Mouse (Mus musculus): ENCODE results near the gene Arfrp1. TPM values are rescaled to one million over a fixed set of nuclear protein-coding genes. Genes with fewer than 3 reads are reported as not detected.
A peak's percentile ranks its signal among the peaks of the same experiment; 100 is the strongest.

The Arfrp1 gene
- polyA plus RNA-seq, 1 experiment from 2014 or later, result 63.0 TPM

DNA sequence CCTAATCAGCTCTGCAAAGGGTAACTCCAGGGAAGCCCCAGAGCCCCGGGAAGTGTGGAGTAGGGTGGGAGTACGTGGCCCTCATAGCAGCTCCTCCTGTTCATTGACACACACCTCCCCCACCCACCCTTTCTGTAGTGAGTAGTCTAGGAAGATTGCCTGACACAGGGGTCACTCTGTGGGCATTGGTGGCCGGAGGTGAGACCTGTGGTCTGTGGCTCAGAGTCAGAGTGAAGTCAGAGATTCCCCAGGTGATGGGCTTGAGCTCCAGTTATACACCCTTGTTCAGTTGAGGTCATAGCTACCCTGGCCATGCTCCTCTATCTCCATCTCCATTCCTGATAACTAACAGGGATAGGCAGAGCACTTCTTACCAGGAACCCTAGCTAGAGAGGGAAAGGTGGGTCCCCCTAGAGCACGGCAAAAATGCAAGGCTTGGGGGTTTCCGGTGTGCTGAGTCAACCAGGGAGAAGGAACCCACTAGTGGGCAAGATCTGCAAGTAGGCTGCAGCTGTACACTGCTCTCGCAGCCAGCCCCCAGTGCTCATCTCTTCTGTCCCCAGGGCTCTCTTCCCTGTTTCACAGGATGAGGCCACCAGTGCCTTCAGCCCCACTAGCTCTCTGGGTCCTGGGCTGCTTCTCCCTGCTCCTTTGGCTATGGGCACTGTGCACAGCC is 16.6 kb upstream of the Arfrp1 start:
- no peak overlapping the region for H3K9ac ChIP-seq (ENCODE audit: low read length)
- H3K9me3 ChIP-seq (replicated peaks; ENCODE audit: control insufficient read depth, low read length), result no peaks in the 10 kb centered on the region
- WGBS, result 85% methylated on average over 6 of the region's 6 CpGs
- no peak overlapping the region for H3K27ac ChIP-seq (ENCODE audit: low read length)
- H3K4me1 ChIP-seq (ENCODE audit: control insufficient read depth, insufficient read depth, low read length), result peaks cover 10% of the 10 kb centered on the region
- H3K36me3 ChIP-seq (ENCODE audit: control insufficient read depth, insufficient read depth), result peaks cover 41% of the 10 kb centered on the region
- no peak overlapping the region for H3K4me3 ChIP-seq (ENCODE audit: low read length)
- H3K27me3 ChIP-seq (ENCODE audit: control insufficient read depth, insufficient read depth, low read length), result no peaks in the 10 kb centered on the region
- no peak overlapping the region for H3K4me2 ChIP-seq (ENCODE audit: low read depth, low read length)
- no peak for ATAC-seq (replicated peaks; ENCODE audit: extremely low read depth, insufficient read depth, low FRiP score)

DNA sequence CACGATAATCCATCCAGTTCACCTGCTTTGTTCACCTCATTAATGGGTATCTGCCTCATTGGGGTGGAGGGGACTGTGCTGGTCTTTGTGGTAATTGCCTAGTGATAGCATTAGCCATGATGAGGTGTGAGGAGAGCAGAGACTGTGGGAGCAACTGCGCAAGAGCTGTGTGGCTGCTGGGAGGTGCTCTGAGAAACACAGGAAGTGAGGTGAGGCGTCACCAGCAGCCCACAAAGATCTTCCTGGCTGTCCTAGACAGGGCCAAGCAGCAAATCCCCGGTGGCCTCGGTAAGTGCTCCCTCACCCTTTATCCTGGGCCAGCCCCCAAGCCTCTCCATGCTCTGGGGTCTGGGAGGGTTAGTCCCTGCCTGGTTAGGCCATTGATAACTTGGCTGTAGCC is 15.9 kb upstream of the Arfrp1 start:
- Histone ChIP-seq H3K4me1 (ENCODE audit: control insufficient read depth, insufficient read depth, low read length) (peaks cover 9% of the 10 kb centered on the region), H3K9ac (ENCODE audit: low read length) (no peak overlapping the region; the same call in 1 of the 2 replicates), H3K4me2 (ENCODE audit: low read depth, low read length) (no peak overlapping the region), H3K27ac (ENCODE audit: low read length) (no peak overlapping the region), H3K27me3 (ENCODE audit: control insufficient read depth, insufficient read depth, low read length) (no peaks in the 10 kb centered on the region), H3K36me3 (ENCODE audit: control insufficient read depth, insufficient read depth) (peaks cover 41% of the 10 kb centered on the region), H3K4me3 (ENCODE audit: low read length) (no peak overlapping the region), H3K9me3 (replicated peaks; ENCODE audit: control insufficient read depth, low read length) (no peaks in the 10 kb centered on the region)
- WGBS, result 78% methylated on average over 5 of the region's 5 CpGs
- no peak for ATAC-seq (replicated peaks; ENCODE audit: extremely low read depth, insufficient read depth, low FRiP score)

DNA sequence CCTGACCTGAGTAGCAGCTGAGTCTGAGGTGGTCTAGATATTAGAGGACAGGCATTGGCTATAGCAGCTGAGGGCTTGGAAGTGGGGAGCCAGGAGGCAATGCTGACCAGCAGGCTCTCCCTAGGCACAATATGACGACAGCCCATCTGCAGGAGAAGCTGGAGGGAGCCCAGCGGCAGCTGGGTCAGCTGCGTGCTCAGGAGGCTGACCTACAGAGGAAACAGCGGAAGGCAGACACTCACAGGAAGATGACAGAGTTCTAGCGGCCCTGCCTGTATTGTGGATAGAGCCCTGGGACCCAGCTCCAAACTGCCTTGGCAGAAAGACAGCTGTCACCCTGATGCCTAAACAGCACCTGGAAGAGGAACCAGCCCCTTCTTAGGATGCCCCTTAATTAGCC is 15.0 kb upstream of the Arfrp1 start:
- peaks cover 2% of the 10 kb centered on the region for H3K4me1 ChIP-seq (ENCODE audit: control insufficient read depth, insufficient read depth, low read length)
- no peaks in the 10 kb centered on the region for H3K9me3 ChIP-seq (replicated peaks; ENCODE audit: control insufficient read depth, low read length)
- H3K27ac ChIP-seq (ENCODE audit: low read length), result no peak overlapping the region
- no peak overlapping the region for H3K4me2 ChIP-seq (ENCODE audit: low read depth, low read length)
- no peak overlapping the region for H3K4me3 ChIP-seq (ENCODE audit: low read length)
- H3K9ac ChIP-seq (ENCODE audit: low read length), result no peak overlapping the region
- H3K36me3 ChIP-seq (ENCODE audit: control insufficient read depth, insufficient read depth), result peaks cover 41% of the 10 kb centered on the region
- H3K27me3 ChIP-seq (ENCODE audit: control insufficient read depth, insufficient read depth, low read length), result no peaks in the 10 kb centered on the region
- ATAC-seq (replicated peaks; ENCODE audit: extremely low read depth, insufficient read depth, low FRiP score), result no peak
- 73% methylated on average over 5 of the region's 5 CpGs for WGBS

DNA sequence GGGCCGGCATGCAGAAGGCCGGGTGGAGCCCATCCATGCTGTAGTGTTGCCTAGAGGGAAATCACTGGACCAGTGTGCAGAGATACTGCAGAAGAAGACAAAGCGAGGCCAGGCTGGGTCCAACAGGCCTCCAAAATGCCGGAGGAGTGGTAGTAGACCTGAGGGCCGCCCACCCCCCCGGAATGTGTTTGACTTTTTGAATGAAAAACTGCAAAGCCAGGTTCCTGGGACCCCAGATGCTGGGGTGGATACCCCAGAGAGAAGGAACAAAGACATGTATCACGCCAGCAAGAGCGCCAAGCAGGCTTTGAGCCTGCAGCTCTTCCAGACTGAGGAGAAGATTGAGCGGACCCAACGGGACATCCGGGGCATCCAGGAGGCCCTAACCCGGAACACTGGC is 14.6 kb upstream of the Arfrp1 start, which contains the start of gene Lime1:
Lime1 (plus strand) TSS at position 301 of the 400 bp plus-strand sequence.
- Histone ChIP-seq H3K36me3 (ENCODE audit: control insufficient read depth, insufficient read depth) (peaks cover 41% of the 10 kb centered on the region), H3K9ac (ENCODE audit: low read length) (no peak within 1 kb of the TSS)
- WGBS, result 91% methylated on average over 12 of the region's 12 CpGs

DNA sequence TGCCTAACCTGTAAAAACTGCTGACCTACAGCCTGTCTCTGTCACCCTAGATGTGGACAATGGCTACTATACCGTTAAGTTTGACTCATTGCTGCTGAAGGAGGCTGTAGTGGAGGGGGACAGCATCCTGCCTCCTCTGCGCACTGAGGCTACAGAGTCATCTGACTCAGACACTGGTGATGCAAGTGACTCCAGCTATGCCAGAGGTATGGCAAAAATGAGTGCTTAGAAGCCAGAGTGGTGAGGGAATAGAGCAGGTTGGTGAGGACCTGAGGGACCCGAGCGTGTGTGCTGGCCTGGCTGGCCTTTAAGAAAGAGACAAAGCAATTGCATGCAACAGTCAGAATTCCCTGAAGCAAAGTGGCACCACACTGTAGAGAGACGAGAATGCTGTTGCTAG is 13.5 kb upstream of the Arfrp1 start:
- no peak overlapping the region for H3K4me3 ChIP-seq (ENCODE audit: low read length)
- no peak for ATAC-seq (replicated peaks; ENCODE audit: extremely low read depth, insufficient read depth, low FRiP score)
- 88% methylated on average over 5 of the region's 5 CpGs for WGBS
- no peaks in the 10 kb centered on the region for H3K4me1 ChIP-seq (ENCODE audit: control insufficient read depth, insufficient read depth, low read length)
- no peak overlapping the region for H3K27ac ChIP-seq (ENCODE audit: low read length)
- no peak overlapping the region for H3K4me2 ChIP-seq (ENCODE audit: low read depth, low read length)
- H3K27me3 ChIP-seq (ENCODE audit: control insufficient read depth, insufficient read depth, low read length), result no peaks in the 10 kb centered on the region
- H3K36me3 ChIP-seq (ENCODE audit: control insufficient read depth, insufficient read depth), result peaks cover 35% of the 10 kb centered on the region
- no peaks in the 10 kb centered on the region for H3K9me3 ChIP-seq (replicated peaks; ENCODE audit: control insufficient read depth, low read length)
- H3K9ac ChIP-seq (ENCODE audit: low read length), result no peak overlapping the region

More for the DNA sequence above, 14.6 kb upstream of the Arfrp1 start, which contains the start of gene Lime1:
- H3K4me3 ChIP-seq (ENCODE audit: low read length), result no peak within 1 kb of the TSS
- no peaks in the 10 kb centered on the region for H3K4me1 ChIP-seq (ENCODE audit: control insufficient read depth, insufficient read depth, low read length)
- ATAC-seq (replicated peaks; ENCODE audit: extremely low read depth, insufficient read depth, low FRiP score), result no peak
- H3K27ac ChIP-seq (ENCODE audit: low read length), result no peak within 1 kb of the TSS
- H3K4me2 ChIP-seq (ENCODE audit: low read depth, low read length), result no peak within 1 kb of the TSS
- no peaks in the 10 kb centered on the region for H3K9me3 ChIP-seq (replicated peaks; ENCODE audit: control insufficient read depth, low read length)
- no peaks in the 10 kb centered on the region for H3K27me3 ChIP-seq (ENCODE audit: control insufficient read depth, insufficient read depth, low read length)

DNA sequence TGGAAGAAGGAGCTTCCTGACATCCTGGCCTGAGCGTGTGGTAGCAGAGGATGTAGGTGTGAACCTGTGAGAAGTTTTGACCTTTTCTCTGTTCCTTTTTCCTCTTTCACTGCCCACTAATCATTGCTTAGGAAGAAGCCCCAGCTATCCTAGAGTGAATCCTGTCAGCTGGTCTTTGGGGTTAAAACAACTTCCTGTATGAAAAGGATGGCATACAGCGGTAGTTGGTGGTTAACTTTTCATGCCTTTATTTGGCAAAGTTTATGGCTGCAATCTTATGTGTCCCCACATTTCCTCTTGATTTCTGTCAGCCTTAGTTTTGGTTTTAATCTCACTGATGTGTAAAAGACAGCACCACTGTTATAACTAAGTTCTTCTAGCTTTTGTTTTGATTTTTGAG is 12.0 kb upstream of the Arfrp1 start:
- Histone ChIP-seq H3K4me2 (ENCODE audit: low read depth, low read length) (no peak overlapping the region), H3K4me1 (ENCODE audit: control insufficient read depth, insufficient read depth, low read length) (no peaks in the 10 kb centered on the region), H3K9me3 (replicated peaks; ENCODE audit: control insufficient read depth, low read length) (no peaks in the 10 kb centered on the region), H3K4me3 (ENCODE audit: low read length) (no peak overlapping the region), H3K36me3 (ENCODE audit: control insufficient read depth, insufficient read depth) (peaks cover 22% of the 10 kb centered on the region), H3K27me3 (ENCODE audit: control insufficient read depth, insufficient read depth, low read length) (no peaks in the 10 kb centered on the region), H3K27ac (ENCODE audit: low read length) (no peak overlapping the region), H3K9ac (ENCODE audit: low read length) (no peak overlapping the region)
- 64% methylated on average over 2 of the region's 2 CpGs for WGBS
- ATAC-seq (replicated peaks; ENCODE audit: extremely low read depth, insufficient read depth, low FRiP score), result no peak

DNA sequence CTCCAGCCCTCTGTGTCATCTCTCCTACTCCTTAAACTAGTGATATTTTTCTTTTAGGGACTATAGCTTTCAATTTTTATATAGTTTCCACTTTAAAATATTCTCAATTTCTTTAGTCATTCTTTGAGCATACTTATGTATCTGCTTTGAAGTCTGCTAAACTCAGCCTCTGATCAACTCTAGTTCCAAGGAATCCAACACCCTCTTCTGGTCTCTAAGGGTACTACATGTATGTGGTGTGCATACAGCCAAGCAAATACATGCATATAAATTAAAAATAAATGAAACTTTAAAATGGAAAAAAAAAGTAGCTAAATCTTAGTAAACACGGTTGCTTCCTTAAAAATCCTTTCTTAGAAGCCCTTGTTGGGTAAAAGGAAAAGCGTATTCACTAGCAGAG is 10.6 kb upstream of the Arfrp1 start:
- H3K4me1 ChIP-seq (ENCODE audit: control insufficient read depth, insufficient read depth, low read length), result no peaks in the 10 kb centered on the region
- H3K27ac ChIP-seq (ENCODE audit: low read length), result no peak overlapping the region
- no peak overlapping the region for H3K9ac ChIP-seq (ENCODE audit: low read length)
- peaks cover 21% of the 10 kb centered on the region for H3K36me3 ChIP-seq (ENCODE audit: control insufficient read depth, insufficient read depth)
- no peak overlapping the region for H3K4me2 ChIP-seq (ENCODE audit: low read depth, low read length)
- H3K9me3 ChIP-seq (replicated peaks; ENCODE audit: control insufficient read depth, low read length), result no peaks in the 10 kb centered on the region
- no peak overlapping the region for H3K4me3 ChIP-seq (ENCODE audit: low read length)
- H3K27me3 ChIP-seq (ENCODE audit: control insufficient read depth, insufficient read depth, low read length), result no peaks in the 10 kb centered on the region
- no peak for ATAC-seq (replicated peaks; ENCODE audit: extremely low read depth, insufficient read depth, low FRiP score)
- WGBS, result 85% methylated on average over 2 of the region's 2 CpGs

DNA sequence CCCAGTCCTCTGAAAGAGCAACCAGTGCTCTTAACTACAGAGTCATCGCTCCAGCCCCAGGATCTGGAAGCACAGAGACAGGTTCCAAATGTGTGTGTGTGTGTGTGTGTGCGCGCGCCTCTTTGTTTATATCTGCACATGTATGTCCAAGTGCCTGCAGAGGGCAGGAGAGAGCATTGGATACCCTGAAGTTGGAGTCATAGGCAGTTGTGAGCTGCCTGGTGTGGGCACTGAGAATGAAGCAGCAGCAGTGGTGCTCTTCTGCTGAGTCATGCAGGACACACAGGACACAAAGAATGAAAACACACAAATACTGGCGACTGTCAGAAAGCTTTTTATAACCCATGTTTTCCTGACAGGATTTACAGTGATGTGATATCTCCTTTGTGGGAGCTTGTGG is 4.8 kb upstream of the Arfrp1 start:
- Histone ChIP-seq H3K27ac (ENCODE audit: low read length) (no peak overlapping the region), H3K27me3 (ENCODE audit: control insufficient read depth, insufficient read depth, low read length) (no peaks in the 10 kb centered on the region), H3K4me3 (ENCODE audit: low read length) (no peak overlapping the region), H3K36me3 (ENCODE audit: control insufficient read depth, insufficient read depth) (peaks cover 17% of the 10 kb centered on the region), H3K9me3 (replicated peaks; ENCODE audit: control insufficient read depth, low read length) (0 out of 2 replicates have a peak, but pooled peaks cover 3% of the 10 kb centered on the region), H3K9ac (ENCODE audit: low read length) (no peak overlapping the region), H3K4me2 (ENCODE audit: low read depth, low read length) (no peak overlapping the region), H3K4me1 (ENCODE audit: control insufficient read depth, insufficient read depth, low read length) (peaks cover 22% of the 10 kb centered on the region)
- WGBS, result 88% methylated on average over 5 of the region's 5 CpGs
- ATAC-seq (replicated peaks; ENCODE audit: extremely low read depth, insufficient read depth, low FRiP score), result no peak

DNA sequence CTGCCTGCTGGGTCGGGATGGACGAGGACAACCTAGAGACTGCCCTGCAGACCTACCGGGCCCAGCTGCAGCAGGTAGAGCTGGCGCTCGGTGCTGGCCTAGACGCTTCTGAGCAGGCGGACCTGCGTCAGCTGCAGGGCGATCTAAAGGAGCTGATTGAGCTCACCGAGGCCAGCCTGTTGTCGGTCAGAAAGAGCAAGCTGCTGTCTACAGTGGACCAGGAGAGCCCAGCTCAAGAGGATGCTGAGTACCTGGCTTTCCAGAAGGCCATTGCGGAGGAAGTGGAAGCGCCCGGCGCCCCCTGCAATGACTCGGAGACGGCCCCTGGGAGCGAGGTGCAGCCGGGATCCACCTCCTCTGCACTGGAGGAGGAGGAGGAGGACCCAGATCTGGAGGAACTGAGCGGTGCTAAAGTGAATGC is 461 bp upstream of the Arfrp1 start:
- Histone ChIP-seq H3K27ac (ENCODE audit: low read length) (peak overlapping the region; percentile 95), H3K4me2 (ENCODE audit: low read depth, low read length) (peak overlapping the region; percentile 98), H3K9me3 (replicated peaks; ENCODE audit: control insufficient read depth, low read length) (0 out of 2 replicates have a peak, but pooled peaks cover 3% of the 10 kb centered on the region), H3K36me3 (ENCODE audit: control insufficient read depth, insufficient read depth) (peaks cover 24% of the 10 kb centered on the region), H3K4me1 (ENCODE audit: control insufficient read depth, insufficient read depth, low read length) (peaks cover 33% of the 10 kb centered on the region), H3K4me3 (ENCODE audit: low read length) (peak overlapping the region; percentile 95), H3K9ac (ENCODE audit: low read length) (peak overlapping the region; percentile 98), H3K27me3 (ENCODE audit: control insufficient read depth, insufficient read depth, low read length) (no peaks in the 10 kb centered on the region)
- ATAC-seq (replicated peaks; ENCODE audit: extremely low read depth, insufficient read depth, low FRiP score), result peak; percentile 38; the same call in 1 of the 2 replicates
- WGBS, result 0% methylated on average over 20 of the region's 20 CpGs

All from heart, embryonic 16.5 days (tissue).